Mouse (Mus musculus): ENCODE results near the gene Ppp1r12b.

Gene Ppp1r12b

GRCm38 (mm10) chr1:134940863-134941262, 14.9 kb downstream of the Ppp1r12b start:
- no peak for DNase-seq (ENCODE audit: low read depth, low spot score)

- no peak for DNase-seq (ENCODE audit: low read depth, low spot score)
These were observed 17.5 kb downstream of the Ppp1r12b start for GRCm38 (mm10) chr1:134938233-134938632.

GRCm38 (mm10) chr1:134936335-134936734, 19.4 kb downstream of the Ppp1r12b start:
- no peak for DNase-seq (ENCODE audit: low read depth, low spot score)

- no peak for DNase-seq (ENCODE audit: low read depth, low spot score)
These were observed 23.3 kb downstream of the Ppp1r12b start for GRCm38 (mm10) chr1:134932431-134932830.

- DNase-seq (ENCODE audit: low read depth, low spot score), result no peak
These were observed 36.7 kb downstream of the Ppp1r12b start for GRCm38 (mm10) chr1:134919010-134919409.

GRCm38 (mm10) chr1:134915421-134915820, 40.3 kb downstream of the Ppp1r12b start:
- no peak for DNase-seq (ENCODE audit: low read depth, low spot score)

- DNase-seq (ENCODE audit: low read depth, low spot score), result no peak
These were observed 42.2 kb downstream of the Ppp1r12b start for GRCm38 (mm10) chr1:134913535-134913934.

GRCm38 (mm10) chr1:134911892-134912291, 43.9 kb downstream of the Ppp1r12b start:
- DNase-seq (ENCODE audit: low read depth, low spot score), result no peak

GRCm38 (mm10) chr1:134910037-134910436, 45.7 kb downstream of the Ppp1r12b start:
- no peak for DNase-seq (ENCODE audit: low read depth, low spot score)

- DNase-seq (ENCODE audit: low read depth, low spot score), result no peak
These were observed 46.3 kb downstream of the Ppp1r12b start for GRCm38 (mm10) chr1:134909442-134909841.

- no peak for DNase-seq (ENCODE audit: low read depth, low spot score)
These were observed 53.6 kb downstream of the Ppp1r12b start for GRCm38 (mm10) chr1:134902051-134902619.

GRCm38 (mm10) chr1:134896008-134896407, 59.7 kb downstream of the Ppp1r12b start:
- no peak for DNase-seq (ENCODE audit: low read depth, low spot score)

GRCm38 (mm10) chr1:134894803-134895202, 60.9 kb downstream of the Ppp1r12b start:
- DNase-seq (ENCODE audit: low read depth, low spot score), result no peak

- no peak for DNase-seq (ENCODE audit: low read depth, low spot score)
These were observed 63.8 kb downstream of the Ppp1r12b start for GRCm38 (mm10) chr1:134891916-134892315.

GRCm38 (mm10) chr1:134889629-134890028, 66.1 kb downstream of the Ppp1r12b start:
- DNase-seq (ENCODE audit: low read depth, low spot score), result no peak

GRCm38 (mm10) chr1:134875800-134876199, 79.9 kb downstream of the Ppp1r12b start:
- DNase-seq (ENCODE audit: low read depth, low spot score), result no peak

- no peak for DNase-seq (ENCODE audit: low read depth, low spot score)
These were observed 83.1 kb downstream of the Ppp1r12b start for GRCm38 (mm10) chr1:134872678-134873077.

- DNase-seq (ENCODE audit: low read depth, low spot score), result no peak
These were observed 89.3 kb downstream of the Ppp1r12b start for GRCm38 (mm10) chr1:134866426-134866825.

GRCm38 (mm10) chr1:134865552-134865951, 90.2 kb downstream of the Ppp1r12b start:
- no peak for DNase-seq (ENCODE audit: low read depth, low spot score)

GRCm38 (mm10) chr1:134860538-134860937, 95.2 kb downstream of the Ppp1r12b start:
- DNase-seq (ENCODE audit: low read depth, low spot score), result no peak

- no peak for DNase-seq (ENCODE audit: low read depth, low spot score)
These were observed 97.2 kb downstream of the Ppp1r12b start for GRCm38 (mm10) chr1:134858344-134859053.

GRCm38 (mm10) chr1:134854325-134854982, 101.3 kb downstream of the Ppp1r12b start:
- peak; percentile 69 for DNase-seq (ENCODE audit: low read depth, low spot score)

- no peak for DNase-seq (ENCODE audit: low read depth, low spot score)
These were observed 102.9 kb downstream of the Ppp1r12b start for GRCm38 (mm10) chr1:134852797-134853196.

Data from forelimb bud, embryonic 11.5 days (tissue).